Mouse (Mus musculus) lung, postnatal 0 days (tissue): Measurements from ENCODE around the gene Grk4. TPM values are rescaled to one million over a fixed set of nuclear protein-coding genes. Genes with fewer than 3 reads are reported as not detected.

ENCODE experiments used
- ATAC-seq: fragments of 200-750 bp; cut with Nextera tagmentation; 2 replicates; pipeline ENCODE4 v1.8.0; 2017; ENCODE audit warnings: moderate library complexity
- DNase-seq: peaks from one replicate; pipeline ENCODE4 v3.0.0-alpha.2; 2016; ENCODE audit warnings: low spot score
- H3K27ac ChIP-seq: fragments of 300-500 bp; sonication (generic); 2 replicates; pipeline ENCODE4 v1.5.1; 2014; ENCODE audit warnings: antibody characterized with exemption, mild to moderate bottlenecking, low read length, mixed read lengths
- H3K27me3 ChIP-seq: fragments of 300-500 bp; sonication (generic); replicated peaks from 2 replicates; pipeline ENCODE4 v1.6.1; 2014; ENCODE audit warnings: low read length, mixed read lengths; ENCODE audit not compliant: insufficient read depth
- H3K36me3 ChIP-seq: fragments of 300-500 bp; sonication (generic); 2 replicates; pipeline ENCODE4 v1.6.1; 2014; ENCODE audit warnings: low read length, mixed read lengths; ENCODE audit not compliant: insufficient read depth
- H3K4me1 ChIP-seq: fragments of 300-500 bp; sonication (generic); 2 replicates; pipeline ENCODE4 v1.6.1; 2014; ENCODE audit warnings: antibody characterized with exemption, low read depth, low read length, mixed read lengths; ENCODE audit not compliant: insufficient read depth
- H3K4me2 ChIP-seq: fragments of 300-500 bp; sonication (generic); replicated peaks from 2 replicates; pipeline ENCODE4 v1.6.1; 2014; ENCODE audit warnings: low read depth, mild to moderate bottlenecking, low read length, moderate library complexity, mixed read lengths
- H3K4me3 ChIP-seq: fragments of 300-500 bp; sonication (generic); 2 replicates; pipeline ENCODE4 v1.5.1; 2014; ENCODE audit warnings: low read depth, low read length
- H3K9ac ChIP-seq: fragments of 300-500 bp; sonication (generic); replicated peaks from 2 replicates; pipeline ENCODE4 v1.6.1; 2014; ENCODE audit warnings: low read depth, mild to moderate bottlenecking
- H3K9me3 ChIP-seq: fragments of 300-500 bp; sonication (generic); 2 replicates; pipeline ENCODE4 v1.6.1; 2016; ENCODE audit warnings: low read length, mixed read lengths
- CTCF ChIP-seq: IDR thresholded peaks from 2 replicates; pipeline ENCODE4 v1.5.1; 2016; ENCODE audit warnings: antibody characterized with exemption, mild to moderate bottlenecking
- EP300 ChIP-seq: IDR thresholded peaks from 2 replicates; pipeline ENCODE4 v1.6.1; 2016; ENCODE audit warnings: antibody characterized with exemption, mild to moderate bottlenecking, control low read depth
- WGBS: fragments of 180-500 bp; shearing (Covaris S2); extraction: QIAGEN DNeasy Blood & Tissue Kit; methylation state at CpG from one replicate; pipeline ENCODE4 v1.1.7; 2014; 5-methylcytosine and 5-hydroxymethylcytosine counted together
- polyA plus RNA-seq: library from polyadenylated mRNA; unstranded; fragments of >200 nt; fragmentation: Nextera tagmentation; extraction: Ambion mirVana; gene quantifications from 2 replicates; pipeline ENCODE4 v1.2.1, GENCODE M21; 2015

Grk4 gene
- polyA plus RNA-seq, 1 experiment from 2014 or later: 5.1 TPM

DNA sequence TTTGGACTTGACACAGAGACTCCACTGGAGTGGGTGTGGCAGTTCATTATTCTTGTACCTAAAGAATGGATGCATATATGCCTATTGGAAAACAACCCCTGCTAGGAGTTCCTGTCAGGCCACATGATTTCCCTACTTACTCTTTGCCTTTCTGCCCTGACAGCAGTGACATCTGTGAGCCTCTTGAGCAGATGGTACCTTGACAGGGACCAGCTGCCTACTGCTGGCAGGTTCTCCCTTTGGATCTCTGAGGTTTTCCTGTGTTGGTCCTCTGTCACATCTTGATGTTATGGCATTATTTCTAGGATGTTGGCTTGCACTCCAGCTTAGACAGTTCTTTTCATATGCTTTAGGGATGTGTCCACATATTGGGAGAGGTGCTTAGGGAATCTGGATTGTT is 69.0 kb downstream of the Grk4 start:
- H3K4me3 ChIP-seq: no peak overlapping the region
- H3K4me2 ChIP-seq: no peak overlapping the region
- H3K9me3 ChIP-seq: no peaks in the 10 kb centered on the region
- ATAC-seq (no peak), DNase-seq (no peak)
- H3K9ac ChIP-seq: no peak overlapping the region
- TF ChIP-seq EP300: no peak
- no peak for TF ChIP-seq CTCF
- no peak overlapping the region for H3K27ac ChIP-seq
- H3K36me3 ChIP-seq: no peaks in the 10 kb centered on the region
- no peaks in the 10 kb centered on the region for H3K27me3 ChIP-seq
- H3K4me1 ChIP-seq: no peaks in the 10 kb centered on the region

- Histone ChIP-seq H3K27ac (no peak overlapping the region), H3K9me3 (no peaks in the 10 kb centered on the region), H3K9ac (no peak overlapping the region), H3K4me1 (no peaks in the 10 kb centered on the region), H3K36me3 (no peaks in the 10 kb centered on the region), H3K4me3 (no peak overlapping the region), H3K4me2 (no peak overlapping the region), H3K27me3 (no peaks in the 10 kb centered on the region)
- DNase-seq (no peak), ATAC-seq (no peak)
- whole genome bisulfite sequencing: 35% methylated on average over 1 of the region's 1 CpGs
- TF ChIP-seq CTCF: no peak
- TF ChIP-seq EP300: no peak
These were observed 70.1 kb downstream of the Grk4 start for GRCm38 (mm10) chr5:34730255-34730654.

GRCm38 (mm10) chr5:34751477-34751876 is 91.3 kb downstream of the Grk4 start:
- TF ChIP-seq CTCF: no peak; the same call in 1 of the 2 replicates
- no peak for TF ChIP-seq EP300
- H3K4me2 ChIP-seq: no peak overlapping the region
- H3K27ac ChIP-seq: no peak overlapping the region
- WGBS: 50% methylated on average over 3 of the region's 3 CpGs
- H3K9me3 ChIP-seq: no peaks in the 10 kb centered on the region
- H3K4me3 ChIP-seq: no peak overlapping the region
- ATAC-seq (no peak), DNase-seq (no peak)
- no peaks in the 10 kb centered on the region for H3K36me3 ChIP-seq
- H3K4me1 ChIP-seq: no peaks in the 10 kb centered on the region
- no peaks in the 10 kb centered on the region for H3K27me3 ChIP-seq
- H3K9ac ChIP-seq: no peak overlapping the region

GRCm38 (mm10) chr5:34758762-34759161 is 98.6 kb downstream of the Grk4 start:
- no peaks in the 10 kb centered on the region for H3K9me3 ChIP-seq
- no peaks in the 10 kb centered on the region for H3K27me3 ChIP-seq
- no peaks in the 10 kb centered on the region for H3K36me3 ChIP-seq
- no peak overlapping the region for H3K4me2 ChIP-seq
- no peak overlapping the region for H3K9ac ChIP-seq
- no peaks in the 10 kb centered on the region for H3K4me1 ChIP-seq
- no peak for DNase-seq
- no peak overlapping the region for H3K27ac ChIP-seq
- ATAC-seq: no peak
- no peak overlapping the region for H3K4me3 ChIP-seq
- 50% methylated on average over 1 of the region's 1 CpGs for whole genome bisulfite sequencing
- no peak for TF ChIP-seq EP300
- TF ChIP-seq CTCF: no peak

- peak; percentile 19 for DNase-seq
- peak overlapping the region; percentile 74 for H3K4me2 ChIP-seq
- WGBS: 1% methylated on average over 19 of the region's 19 CpGs
- peak overlapping the region; percentile 92 for H3K9ac ChIP-seq
- H3K27me3 ChIP-seq: no peaks in the 10 kb centered on the region
- H3K36me3 ChIP-seq: no peaks in the 10 kb centered on the region
- peak overlapping the region; percentile 34 for H3K27ac ChIP-seq
- H3K9me3 ChIP-seq: no peaks in the 10 kb centered on the region
- TF ChIP-seq EP300: no peak
- no peak for TF ChIP-seq CTCF
- ATAC-seq: peak; percentile 13
- no peaks in the 10 kb centered on the region for H3K4me1 ChIP-seq
- peak overlapping the region; percentile 87 for H3K4me3 ChIP-seq
These were observed 100.8 kb downstream of the Grk4 start for GRCm38 (mm10) chr5:34760850-34761508.

DNA sequence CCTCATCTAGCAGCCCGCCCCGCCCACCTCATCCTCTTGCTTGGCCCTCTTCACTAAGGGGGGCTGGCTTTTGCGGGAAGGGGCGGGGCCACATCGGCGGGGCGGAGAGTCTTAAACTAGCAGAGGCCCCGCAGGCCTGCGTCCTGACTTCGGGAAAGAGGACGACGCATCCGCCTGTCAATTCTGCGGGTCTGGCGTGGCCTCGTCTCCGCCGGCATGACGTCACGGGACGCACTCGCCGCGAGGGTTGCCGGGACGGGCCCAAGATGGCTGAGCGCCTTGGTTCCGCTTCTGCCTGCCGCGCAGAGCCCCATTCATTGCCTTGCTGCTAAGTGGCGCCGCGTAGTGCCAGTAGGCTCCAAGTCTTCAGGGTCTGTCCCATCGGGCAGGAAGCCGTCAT is 101.3 kb downstream of the Grk4 start, which contains the start of gene Htt:
Gene Htt, plus strand, starts transcription at position 232 of the 400 bp plus-strand sequence.
- under 1% methylated on average over 31 of the region's 35 CpGs for WGBS
- ATAC-seq (peak; percentile 98), DNase-seq (peak; percentile 98)
- peak within 1 kb of the TSS; percentile 64 for H3K27ac ChIP-seq
- H3K36me3 ChIP-seq: no peaks in the 10 kb centered on the region
- H3K4me1 ChIP-seq: no peaks in the 10 kb centered on the region
- H3K4me2 ChIP-seq: peak within 1 kb of the TSS; percentile 74
- H3K27me3 ChIP-seq: no peaks in the 10 kb centered on the region
- H3K9me3 ChIP-seq: no peaks in the 10 kb centered on the region
- peak within 1 kb of the TSS; percentile 87 for H3K4me3 ChIP-seq
- no peak for TF ChIP-seq EP300
- TF ChIP-seq CTCF: peak; percentile 39
- peak within 1 kb of the TSS; percentile 92 for H3K9ac ChIP-seq
